Mouse (Mus musculus) heart, embryonic 13.5 days (tissue): ENCODE results near the gene Emsy. TPM values are rescaled to one million over a fixed set of nuclear protein-coding genes. Genes with fewer than 3 reads are reported as not detected.

ENCODE experiments used
- ATAC-seq: fragments of 200-750 bp; cut with Nextera tagmentation; 2 replicates; pipeline ENCODE4 v1.8.0; 2017; ENCODE audit warnings: moderate TSS enrichment; ENCODE audit not compliant: insufficient number of reproducible peaks, low FRiP score, low TSS enrichment; ENCODE audit errors: extremely low read depth
- H3K27ac ChIP-seq: fragments of 300-500 bp; sonication (generic); replicated peaks from 2 replicates; pipeline ENCODE4 v1.5.1; 2015; ENCODE audit warnings: moderate library complexity, mild to moderate bottlenecking, inconsistent platforms
- H3K27me3 ChIP-seq: fragments of 300-500 bp; sonication (generic); replicated peaks from 2 replicates; pipeline ENCODE4 v1.6.1; 2015; ENCODE audit warnings: mild to moderate bottlenecking, inconsistent platforms
- H3K36me3 ChIP-seq: fragments of 300-500 bp; sonication (generic); 2 replicates; pipeline ENCODE4 v1.6.1; 2015; ENCODE audit warnings: mild to moderate bottlenecking, inconsistent platforms
- H3K4me1 ChIP-seq: fragments of 300-500 bp; sonication (generic); 2 replicates; pipeline ENCODE4 v1.6.1; 2015; ENCODE audit warnings: inconsistent platforms
- H3K4me2 ChIP-seq: fragments of 300-500 bp; sonication (generic); 2 replicates; pipeline ENCODE4 v1.6.1; 2015; ENCODE audit warnings: inconsistent platforms, mild to moderate bottlenecking, moderate library complexity
- H3K4me3 ChIP-seq: fragments of 300-500 bp; sonication (generic); 2 replicates; pipeline ENCODE4 v1.5.1; 2015; ENCODE audit warnings: moderate library complexity, mild to moderate bottlenecking, inconsistent platforms
- H3K9ac ChIP-seq: fragments of 300-500 bp; sonication (generic); 2 replicates; pipeline ENCODE4 v1.6.1; 2015; ENCODE audit warnings: inconsistent platforms, mild to moderate bottlenecking, moderate library complexity
- H3K9me3 ChIP-seq: fragments of 300-500 bp; sonication (generic); 2 replicates; pipeline ENCODE4 v1.6.1; 2016; ENCODE audit warnings: inconsistent platforms
- WGBS: fragments of 180-500 bp; shearing (Covaris S2); methylation state at CpG from one replicate; pipeline ENCODE4 v1.1.7; 2015; ENCODE audit warnings: mixed read lengths; 5-methylcytosine and 5-hydroxymethylcytosine counted together
- polyA plus RNA-seq: library from polyadenylated mRNA; unstranded; fragments of >200 nt; fragmentation: Nextera tagmentation; extraction: Ambion mirVana; gene quantifications from 2 replicates; pipeline ENCODE4 v1.2.1, GENCODE M21; 2015

Gene Emsy
- polyA plus RNA-seq, 1 experiment from 2014 or later, result 19.2 TPM

DNA sequence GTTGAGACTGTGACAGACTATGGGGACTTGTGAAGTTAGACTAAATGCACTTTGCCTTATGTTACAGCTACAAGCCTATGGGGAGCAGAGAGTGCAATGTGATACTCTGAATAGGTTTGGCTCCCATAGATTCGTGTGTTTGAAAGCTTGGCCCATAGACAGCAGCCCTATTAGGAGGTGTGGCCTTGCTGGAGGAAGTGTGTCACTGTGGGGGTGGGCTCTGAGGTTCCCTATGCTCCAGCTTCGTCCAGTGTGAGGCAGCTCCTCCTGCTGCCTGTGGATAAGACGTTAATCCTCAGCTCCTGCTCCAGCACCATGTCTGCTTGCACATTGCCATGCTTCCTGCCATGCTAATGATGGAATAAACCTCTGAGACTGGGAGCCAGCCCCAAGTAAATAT, 34.2 kb upstream of the Emsy start:
- H3K9ac ChIP-seq, result no peak overlapping the region
- no peak overlapping the region for H3K27ac ChIP-seq
- H3K27me3 ChIP-seq, result peaks cover 4% of the 10 kb centered on the region; the same call in 1 of the 2 replicates
- no peak overlapping the region for H3K4me3 ChIP-seq
- H3K9me3 ChIP-seq, result no peaks in the 10 kb centered on the region
- H3K4me1 ChIP-seq, result peaks cover 20% of the 10 kb centered on the region
- no peak for ATAC-seq
- no peak overlapping the region for H3K4me2 ChIP-seq
- 17% methylated on average over 3 of the region's 3 CpGs for WGBS
- H3K36me3 ChIP-seq, result no peaks in the 10 kb centered on the region

DNA sequence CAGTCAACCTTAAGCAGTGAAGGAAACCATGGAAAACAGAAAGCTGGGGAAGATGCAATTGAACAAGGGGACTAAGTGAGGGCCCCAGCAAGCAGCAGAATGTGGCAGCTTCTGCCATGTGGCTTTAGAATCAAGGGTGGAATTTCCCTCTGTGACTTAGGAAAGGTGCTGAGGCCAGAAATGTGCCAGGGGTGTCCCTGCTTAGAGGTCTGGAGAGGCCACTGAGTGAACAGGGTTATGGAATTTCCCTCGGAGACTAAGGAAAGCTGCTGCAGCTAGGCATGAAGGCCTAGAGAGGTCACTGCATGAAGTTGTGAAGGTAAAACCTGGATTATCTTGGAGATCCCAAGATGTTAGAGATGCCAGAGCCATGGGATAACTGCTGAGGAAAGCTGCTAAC, 33.5 kb upstream of the Emsy start:
- WGBS, result 56% methylated on average over 1 of the region's 1 CpGs
- ATAC-seq, result no peak
- no peak overlapping the region for H3K4me2 ChIP-seq
- peaks cover 27% of the 10 kb centered on the region for H3K4me1 ChIP-seq
- no peak overlapping the region for H3K27ac ChIP-seq
- no peaks in the 10 kb centered on the region for H3K9me3 ChIP-seq
- H3K9ac ChIP-seq, result no peak overlapping the region
- H3K27me3 ChIP-seq, result peaks cover 4% of the 10 kb centered on the region; the same call in 1 of the 2 replicates
- H3K4me3 ChIP-seq, result no peak overlapping the region
- H3K36me3 ChIP-seq, result no peaks in the 10 kb centered on the region

DNA sequence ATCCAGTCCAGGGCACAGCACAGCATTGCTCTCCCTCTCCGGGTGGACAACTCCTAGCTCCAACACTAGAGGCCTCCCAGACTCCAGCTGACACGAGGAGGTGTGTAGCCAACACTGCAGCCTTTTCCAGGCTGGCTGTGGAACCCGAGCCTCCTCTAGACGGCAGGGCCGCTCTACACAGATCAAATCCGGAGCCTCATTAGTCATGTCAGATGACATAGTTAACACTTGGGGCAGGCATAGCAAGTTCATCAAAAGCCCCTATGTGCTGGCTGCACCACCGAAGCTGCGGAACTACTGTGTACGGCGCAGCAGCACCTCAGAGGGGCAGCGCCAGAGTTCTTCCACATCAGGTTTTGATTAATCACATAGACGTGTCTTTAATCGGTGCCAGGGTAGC, 29.3 kb upstream of the Emsy start:
- WGBS, result 43% methylated on average over 13 of the region's 13 CpGs
- Histone ChIP-seq H3K4me1 (peaks cover 22% of the 10 kb centered on the region), H3K9ac (peak overlapping the region; percentile 33; the same call in 1 of the 2 replicates), H3K4me3 (no peak overlapping the region), H3K9me3 (no peaks in the 10 kb centered on the region), H3K4me2 (peak overlapping the region; percentile 37), H3K36me3 (no peaks in the 10 kb centered on the region), H3K27ac (no peak overlapping the region), H3K27me3 (peaks cover 4% of the 10 kb centered on the region)
- no peak for ATAC-seq

DNA sequence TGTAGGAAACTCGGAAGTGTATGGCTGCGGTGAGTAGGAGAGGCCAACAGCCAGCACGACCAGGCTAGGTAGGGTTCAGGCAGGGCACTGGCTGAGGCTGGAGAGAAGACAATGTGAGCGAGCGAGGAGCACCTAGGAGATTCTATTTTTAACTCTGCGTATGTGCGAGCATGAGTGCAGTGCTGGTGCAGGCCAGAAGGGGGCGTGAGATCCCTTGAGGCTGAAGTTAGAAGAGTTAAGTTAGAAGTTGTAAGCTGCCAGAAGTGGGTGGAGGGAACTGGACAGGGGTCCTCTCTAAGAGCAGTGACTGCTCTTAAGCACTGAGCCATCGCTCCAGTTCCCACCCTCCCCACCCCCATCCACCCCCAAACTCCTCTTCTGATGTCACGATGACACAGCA, 26.2 kb upstream of the Emsy start:
- H3K4me1 ChIP-seq, result peaks cover 40% of the 10 kb centered on the region
- no peak overlapping the region for H3K4me3 ChIP-seq
- no peak overlapping the region for H3K4me2 ChIP-seq
- no peak overlapping the region for H3K9ac ChIP-seq
- no peaks in the 10 kb centered on the region for H3K36me3 ChIP-seq
- 81% methylated on average over 10 of the region's 10 CpGs for WGBS
- no peak overlapping the region for H3K27ac ChIP-seq
- H3K27me3 ChIP-seq, result peaks cover 4% of the 10 kb centered on the region
- ATAC-seq, result no peak
- H3K9me3 ChIP-seq, result no peaks in the 10 kb centered on the region

DNA sequence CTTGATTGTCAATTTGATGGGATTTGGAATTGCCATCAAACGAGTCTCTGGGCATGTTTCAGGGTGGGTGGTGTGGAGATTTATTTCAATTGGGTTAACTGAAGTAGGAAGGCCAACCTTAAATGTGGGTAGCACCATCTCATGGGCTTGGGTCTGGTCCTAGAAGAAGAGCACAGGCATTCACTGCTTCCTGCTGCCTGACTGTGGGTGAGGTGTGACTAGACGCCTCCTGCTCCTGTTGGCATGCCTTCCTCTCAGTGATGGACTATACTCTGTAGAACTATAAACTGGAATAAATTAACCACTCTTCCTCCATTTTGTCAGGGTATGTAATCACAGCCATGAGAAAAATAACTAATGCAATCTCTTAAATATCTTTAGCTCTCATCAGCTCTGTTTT, 24.1 kb upstream of the Emsy start:
- H3K4me3 ChIP-seq, result no peak overlapping the region
- H3K9ac ChIP-seq, result no peak overlapping the region
- WGBS, result 57% methylated on average over 2 of the region's 2 CpGs

DNA sequence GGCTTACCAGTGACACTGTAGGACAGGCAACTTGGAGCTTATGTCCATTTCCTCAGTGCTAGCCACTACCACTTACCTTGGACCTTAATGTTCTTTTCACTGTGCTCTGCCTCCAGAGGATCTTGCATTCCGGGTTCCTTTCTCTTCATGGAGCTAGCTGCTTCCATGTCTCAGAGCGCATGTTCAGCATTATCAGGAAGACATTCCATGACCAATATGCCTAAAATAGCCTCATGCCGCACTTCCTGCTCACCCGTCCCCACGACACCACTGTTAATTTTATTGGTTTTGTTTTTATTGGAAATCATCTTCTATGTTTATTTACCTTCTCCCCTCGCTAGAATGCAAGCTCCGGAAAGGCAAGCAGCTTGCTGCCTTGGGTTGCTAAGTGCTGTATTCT, 21.9 kb upstream of the Emsy start:
- Histone ChIP-seq H3K4me2 (peak overlapping the region; percentile 61), H3K4me3 (peak overlapping the region; percentile 36), H3K9ac (peak overlapping the region; percentile 65), H3K9me3 (no peaks in the 10 kb centered on the region), H3K27me3 (peaks cover 34% of the 10 kb centered on the region), H3K36me3 (no peaks in the 10 kb centered on the region), H3K27ac (peak overlapping the region; percentile 76), H3K4me1 (peaks cover 31% of the 10 kb centered on the region)
- WGBS, result 17% methylated on average over 7 of the region's 7 CpGs
- no peak; the same call in 1 of the 2 replicates for ATAC-seq

More for the DNA sequence above, 24.1 kb upstream of the Emsy start:
- Histone ChIP-seq H3K4me2 (no peak overlapping the region), H3K27ac (no peak overlapping the region), H3K27me3 (peaks cover 15% of the 10 kb centered on the region), H3K9me3 (no peaks in the 10 kb centered on the region), H3K4me1 (peaks cover 41% of the 10 kb centered on the region), H3K36me3 (no peaks in the 10 kb centered on the region)
- no peak for ATAC-seq

DNA sequence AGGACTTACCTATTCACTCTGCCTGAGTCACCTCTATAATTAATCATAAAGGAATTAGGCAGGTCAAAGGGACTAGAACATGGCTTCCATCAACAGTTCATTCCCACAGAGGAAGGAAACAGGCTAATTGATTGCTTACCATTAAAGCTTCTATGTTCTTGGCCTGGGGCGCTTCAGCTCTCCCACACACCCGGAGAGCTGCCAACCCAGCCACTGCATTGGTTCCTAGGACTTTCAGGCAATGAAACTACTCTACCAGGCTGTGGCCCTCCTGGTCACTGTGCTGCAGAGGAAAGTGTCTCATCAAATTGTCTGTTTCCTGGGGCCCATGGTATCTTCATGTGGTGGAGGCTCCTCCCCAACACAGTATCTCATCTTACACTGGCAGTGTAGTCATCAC, 20.9 kb upstream of the Emsy start:
- Histone ChIP-seq H3K9ac (no peak overlapping the region), H3K27ac (no peak overlapping the region)
- 87% methylated on average over 2 of the region's 2 CpGs for WGBS

DNA sequence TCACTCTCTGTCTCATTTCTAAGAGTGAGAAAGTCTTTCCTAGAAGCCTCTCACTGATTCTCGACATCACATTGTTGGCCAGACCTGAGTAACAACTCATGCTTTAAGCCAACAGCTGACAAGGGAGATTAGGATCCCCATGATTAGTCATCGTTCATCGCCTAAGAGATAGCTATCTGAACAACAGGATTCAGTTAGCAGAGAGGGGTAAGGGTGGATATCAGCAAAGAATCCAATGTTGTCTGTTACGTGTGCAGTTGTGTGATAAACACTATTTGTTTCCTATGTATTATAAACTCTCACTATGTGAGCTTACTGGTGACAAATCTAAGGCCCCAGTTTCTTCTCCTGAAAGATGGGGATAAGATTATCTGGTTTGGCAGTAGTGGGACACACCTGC, 17.8 kb upstream of the Emsy start:
- H3K4me1 ChIP-seq, result peaks cover 52% of the 10 kb centered on the region
- H3K9ac ChIP-seq, result no peak overlapping the region
- WGBS, result 63% methylated on average over 4 of the region's 4 CpGs

More for the DNA sequence above, 20.9 kb upstream of the Emsy start:
- Histone ChIP-seq H3K36me3 (no peaks in the 10 kb centered on the region), H3K9me3 (no peaks in the 10 kb centered on the region), H3K4me1 (peaks cover 40% of the 10 kb centered on the region), H3K4me3 (no peak overlapping the region; the same call in 1 of the 2 replicates), H3K27me3 (peaks cover 34% of the 10 kb centered on the region), H3K4me2 (peak overlapping the region; percentile 61)
- no peak for ATAC-seq

DNA sequence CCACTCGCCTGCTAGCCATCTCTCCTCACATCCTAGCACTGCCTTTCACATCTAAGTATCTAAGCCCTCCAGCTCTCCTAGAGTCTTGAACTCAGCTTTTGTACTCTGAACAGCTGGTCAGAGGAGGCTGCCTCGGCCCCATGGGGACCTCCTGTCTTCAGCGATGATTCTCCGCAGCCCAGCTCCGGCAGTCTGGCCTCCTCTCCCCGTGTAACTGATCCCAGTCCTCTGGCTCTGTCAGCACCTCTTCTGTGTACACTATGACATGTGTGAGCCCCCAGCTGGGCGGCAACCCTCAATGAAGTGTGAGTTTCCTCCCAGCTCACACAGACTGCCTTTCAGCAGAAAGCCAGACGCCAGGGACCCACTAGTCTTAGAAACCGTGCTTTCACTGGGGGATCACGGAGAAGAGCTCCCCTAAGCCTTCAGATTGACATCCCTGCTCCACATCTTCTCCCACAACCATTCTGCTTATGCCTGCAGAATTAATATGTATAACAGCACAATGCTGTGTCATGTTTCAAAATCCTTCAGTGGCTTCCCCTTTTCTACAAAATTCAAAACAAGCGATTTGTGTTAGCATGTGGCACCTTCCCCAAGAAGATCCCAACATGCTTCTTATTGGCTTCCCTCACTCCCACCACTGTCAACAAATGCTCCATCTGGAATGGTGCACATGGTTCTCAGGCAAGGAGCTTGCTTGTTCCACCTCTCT, 15.8 kb upstream of the Emsy start:
- Histone ChIP-seq H3K4me1 (peaks cover 41% of the 10 kb centered on the region), H3K36me3 (no peaks in the 10 kb centered on the region), H3K4me2 (peak overlapping the region; percentile 44), H3K27me3 (peaks cover 34% of the 10 kb centered on the region), H3K9ac (peak overlapping the region; percentile 58), H3K4me3 (0 out of 2 replicates have a peak overlapping the region, but pooled peaks have one; percentile 0), H3K9me3 (no peaks in the 10 kb centered on the region), H3K27ac (peak overlapping the region; percentile 78)
- WGBS, result 22% methylated on average over 11 of the region's 11 CpGs
- peak; percentile 68; the same call in 1 of the 2 replicates for ATAC-seq

More for the DNA sequence above, 17.8 kb upstream of the Emsy start:
- Histone ChIP-seq H3K36me3 (no peaks in the 10 kb centered on the region), H3K4me2 (no peak overlapping the region), H3K4me3 (no peak overlapping the region), H3K27ac (no peak overlapping the region), H3K9me3 (no peaks in the 10 kb centered on the region), H3K27me3 (peaks cover 37% of the 10 kb centered on the region)
- no peak for ATAC-seq

DNA sequence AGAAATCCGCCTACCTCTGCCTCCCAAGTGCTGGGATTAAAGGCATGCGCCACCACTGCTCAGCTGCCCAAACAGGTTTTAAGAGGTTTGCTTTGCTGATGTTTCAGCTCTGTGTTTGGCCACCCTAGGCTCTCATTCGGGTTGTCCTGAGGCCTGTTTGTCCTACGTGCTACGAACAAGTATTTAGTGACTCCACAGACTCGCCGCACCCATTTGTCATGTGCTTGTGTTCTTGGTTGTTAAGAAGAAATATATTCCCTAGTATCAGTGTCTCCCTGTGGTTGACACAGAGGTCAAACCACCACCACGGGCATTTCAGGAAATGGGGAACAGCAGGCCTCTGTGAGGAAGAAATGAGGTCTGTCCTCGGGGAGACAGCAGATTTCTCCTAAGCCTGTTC, 14.8 kb upstream of the Emsy start:
- no peaks in the 10 kb centered on the region for H3K9me3 ChIP-seq
- H3K9ac ChIP-seq, result peak overlapping the region; percentile 58; the same call in 1 of the 2 replicates
- no peak overlapping the region for H3K4me3 ChIP-seq
- peaks cover 38% of the 10 kb centered on the region for H3K4me1 ChIP-seq
- H3K27me3 ChIP-seq, result peaks cover 26% of the 10 kb centered on the region
- H3K36me3 ChIP-seq, result no peaks in the 10 kb centered on the region
- H3K27ac ChIP-seq, result no peak overlapping the region; the same call in 1 of the 2 replicates
- ATAC-seq, result no peak
- no peak overlapping the region for H3K4me2 ChIP-seq
- WGBS, result 58% methylated on average over 9 of the region's 9 CpGs

DNA sequence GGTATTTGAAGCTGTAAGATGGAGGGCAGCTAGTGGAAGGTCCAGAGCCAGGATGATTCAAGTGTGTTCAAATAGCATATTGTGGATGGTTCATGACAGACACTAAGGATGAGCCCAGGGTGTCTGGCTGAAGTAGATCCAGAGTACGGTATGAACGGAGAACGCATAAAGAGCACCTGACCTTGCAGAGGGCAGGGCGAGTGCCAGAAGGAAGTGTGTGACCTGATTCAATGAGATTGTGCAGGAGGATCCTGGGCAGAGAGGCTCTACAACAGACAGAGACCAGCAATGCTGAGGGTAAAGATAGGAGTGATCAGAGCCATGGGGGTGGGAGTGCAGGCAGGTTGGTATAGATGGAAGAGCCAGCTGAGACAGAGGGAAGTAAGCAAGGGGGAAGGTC, 14.2 kb upstream of the Emsy start:
- Histone ChIP-seq H3K9me3 (no peaks in the 10 kb centered on the region), H3K4me3 (no peak overlapping the region), H3K36me3 (no peaks in the 10 kb centered on the region), H3K4me1 (peaks cover 38% of the 10 kb centered on the region), H3K9ac (no peak overlapping the region), H3K4me2 (no peak overlapping the region), H3K27me3 (peaks cover 23% of the 10 kb centered on the region), H3K27ac (no peak overlapping the region)
- no peak for ATAC-seq
- WGBS, result 81% methylated on average over 4 of the region's 4 CpGs
